Mouse (Mus musculus): Measurements from ENCODE around the gene Ncmap. TPM values are rescaled to one million over a fixed set of nuclear protein-coding genes. Genes with fewer than 3 reads are reported as not detected.
"Not testable (repeated sequence)": the region's sequence is repeated elsewhere in the genome, so short reads cannot be mapped to it uniquely, and the experiment has no call there.

Ncmap gene
- polyA plus RNA-seq, 1 experiment from 2014 or later = 1.5 TPM

- Histone ChIP-seq H3K9ac (ENCODE audit: low read depth, low read length) (no peak overlapping the region), H3K4me1 (ENCODE audit: control insufficient read depth, insufficient read depth, low read length) (no peaks in the 10 kb centered on the region), H3K27me3 (ENCODE audit: control insufficient read depth, insufficient read depth, low read length) (no peaks in the 10 kb centered on the region), H3K27ac (ENCODE audit: low read depth, low read length) (no peak overlapping the region), H3K4me3 (ENCODE audit: low read depth, low read length) (no peak overlapping the region), H3K9me3 (replicated peaks; ENCODE audit: control insufficient read depth, low read length) (0 out of 2 replicates have a peak, but pooled peaks cover 2% of the 10 kb centered on the region), H3K36me3 (ENCODE audit: control insufficient read depth, insufficient read depth, low read length) (no peaks in the 10 kb centered on the region), H3K4me2 (no peak overlapping the region)
- ATAC-seq (replicated peaks; ENCODE audit: insufficient number of reproducible peaks, low FRiP score, low TSS enrichment) = no peak
- WGBS (ENCODE audit: insufficient replicate concordance) = 76% methylated on average over 5 of the region's 5 CpGs
Observed at GRCm38 (mm10) chr4:135373299-135373698, 24.7 kb downstream of the Ncmap start.

DNA sequence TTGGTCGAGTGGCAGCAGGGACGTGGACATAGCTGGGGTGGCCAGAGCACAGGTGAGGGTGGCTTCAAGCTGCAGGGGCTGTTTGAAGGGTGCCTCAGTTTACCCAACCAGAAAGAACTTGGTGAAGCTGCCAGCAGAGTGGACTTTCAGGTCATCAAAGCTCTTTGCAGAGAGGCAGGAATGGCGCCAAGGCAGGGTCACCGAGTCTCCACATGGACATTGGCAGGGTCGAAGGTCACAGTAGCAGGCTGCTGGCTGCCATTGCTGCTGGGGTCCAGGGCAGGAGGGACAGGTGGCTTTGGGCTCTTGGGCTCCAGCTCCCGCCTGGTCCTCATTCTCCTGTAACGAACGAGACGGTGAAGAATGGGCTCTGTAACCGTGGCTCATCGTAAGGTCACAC lies 27.7 kb downstream of the Ncmap start:
- Histone ChIP-seq H3K27me3 (ENCODE audit: control insufficient read depth, insufficient read depth, low read length) (no peaks in the 10 kb centered on the region), H3K4me1 (ENCODE audit: control insufficient read depth, insufficient read depth, low read length) (no peaks in the 10 kb centered on the region), H3K9ac (ENCODE audit: low read depth, low read length) (no peak overlapping the region), H3K4me3 (ENCODE audit: low read depth, low read length) (no peak overlapping the region), H3K36me3 (ENCODE audit: control insufficient read depth, insufficient read depth, low read length) (no peaks in the 10 kb centered on the region), H3K4me2 (no peak overlapping the region), H3K9me3 (replicated peaks; ENCODE audit: control insufficient read depth, low read length) (0 out of 2 replicates have a peak, but pooled peaks cover under 1% of the 10 kb centered on the region), H3K27ac (ENCODE audit: low read depth, low read length) (no peak overlapping the region)
- ATAC-seq (replicated peaks; ENCODE audit: insufficient number of reproducible peaks, low FRiP score, low TSS enrichment) = no peak
- 82% methylated on average over 11 of the region's 11 CpGs for WGBS (ENCODE audit: insufficient replicate concordance)

DNA sequence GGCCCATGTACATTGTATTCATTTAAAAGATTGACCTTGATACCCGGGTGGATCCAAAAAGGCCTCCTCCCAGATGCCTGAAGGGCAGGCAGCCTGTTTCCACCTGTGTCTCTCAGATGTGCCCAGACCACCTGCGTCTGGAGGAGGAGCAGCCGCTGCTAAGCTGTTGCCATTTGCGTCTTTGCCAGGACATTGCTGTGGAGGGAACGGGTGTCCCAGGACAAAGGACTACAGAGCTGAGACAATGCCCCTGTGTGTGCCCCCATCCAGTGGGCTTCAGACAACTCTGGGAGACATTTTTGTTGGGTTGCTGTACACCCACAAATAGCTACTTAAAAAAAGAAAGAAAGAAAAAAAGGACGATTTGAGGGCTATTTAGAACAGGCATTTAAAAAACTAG lies 35.2 kb downstream of the Ncmap start:
- Histone ChIP-seq H3K4me1 (ENCODE audit: control insufficient read depth, insufficient read depth, low read length) (0 out of 2 replicates have a peak, but pooled peaks cover 2% of the 10 kb centered on the region), H3K9me3 (replicated peaks; ENCODE audit: control insufficient read depth, low read length) (no peaks in the 10 kb centered on the region), H3K4me3 (ENCODE audit: low read depth, low read length) (no peak overlapping the region), H3K9ac (ENCODE audit: low read depth, low read length) (no peak overlapping the region), H3K27me3 (ENCODE audit: control insufficient read depth, insufficient read depth, low read length) (no peaks in the 10 kb centered on the region), H3K36me3 (ENCODE audit: control insufficient read depth, insufficient read depth, low read length) (no peaks in the 10 kb centered on the region), H3K27ac (ENCODE audit: low read depth, low read length) (no peak overlapping the region), H3K4me2 (no peak overlapping the region)
- ATAC-seq (replicated peaks; ENCODE audit: insufficient number of reproducible peaks, low FRiP score, low TSS enrichment) = no peak
- WGBS (ENCODE audit: insufficient replicate concordance) = 31% methylated on average over 6 of the region's 6 CpGs

- no peaks in the 10 kb centered on the region for H3K9me3 ChIP-seq (replicated peaks; ENCODE audit: control insufficient read depth, low read length)
- H3K27ac ChIP-seq (ENCODE audit: low read depth, low read length) = no peak overlapping the region
- peaks cover 4% of the 10 kb centered on the region; the same call in 1 of the 2 replicates for H3K27me3 ChIP-seq (ENCODE audit: control insufficient read depth, insufficient read depth, low read length)
- no peak overlapping the region for H3K4me2 ChIP-seq
- H3K4me1 ChIP-seq (ENCODE audit: control insufficient read depth, insufficient read depth, low read length) = 0 out of 2 replicates have a peak, but pooled peaks cover 2% of the 10 kb centered on the region
- no peak overlapping the region for H3K4me3 ChIP-seq (ENCODE audit: low read depth, low read length)
- H3K9ac ChIP-seq (ENCODE audit: low read depth, low read length) = no peak overlapping the region
- no peaks in the 10 kb centered on the region for H3K36me3 ChIP-seq (ENCODE audit: control insufficient read depth, insufficient read depth, low read length)
- 86% methylated on average over 12 of the region's 12 CpGs for WGBS (ENCODE audit: insufficient replicate concordance)
- ATAC-seq (replicated peaks; ENCODE audit: insufficient number of reproducible peaks, low FRiP score, low TSS enrichment) = no peak
Observed at GRCm38 (mm10) chr4:135361722-135362121, 36.3 kb downstream of the Ncmap start.

DNA sequence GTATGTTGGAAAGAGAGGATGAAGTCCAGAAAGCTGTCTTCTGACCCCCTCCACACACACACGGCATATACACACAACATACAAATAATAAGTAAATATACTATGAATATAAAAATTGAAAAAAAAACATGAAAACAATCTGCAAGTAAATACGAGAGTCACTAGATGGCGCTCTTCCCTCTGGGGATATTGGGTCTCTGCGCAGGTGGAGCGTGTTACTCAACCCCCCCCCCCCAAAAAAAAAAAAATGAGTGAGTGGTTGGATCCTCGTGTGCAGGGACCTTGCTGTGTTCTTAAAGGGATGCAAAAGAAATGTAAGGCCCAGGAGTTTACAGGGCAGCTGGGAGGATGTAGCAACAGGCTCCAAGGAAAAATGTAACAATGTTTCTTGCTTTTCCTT lies 39.3 kb downstream of the Ncmap start:
- Histone ChIP-seq H3K36me3 (ENCODE audit: control insufficient read depth, insufficient read depth, low read length) (no peaks in the 10 kb centered on the region), H3K9ac (ENCODE audit: low read depth, low read length) (no peak overlapping the region), H3K4me2 (no peak overlapping the region), H3K4me3 (ENCODE audit: low read depth, low read length) (no peak overlapping the region), H3K27ac (ENCODE audit: low read depth, low read length) (no peak overlapping the region), H3K9me3 (replicated peaks; ENCODE audit: control insufficient read depth, low read length) (no peaks in the 10 kb centered on the region), H3K27me3 (ENCODE audit: control insufficient read depth, insufficient read depth, low read length) (peaks cover 6% of the 10 kb centered on the region; the same call in 1 of the 2 replicates), H3K4me1 (ENCODE audit: control insufficient read depth, insufficient read depth, low read length) (peaks cover 9% of the 10 kb centered on the region; the same call in 1 of the 2 replicates)
- 1% methylated on average over 6 of the region's 6 CpGs for WGBS (ENCODE audit: insufficient replicate concordance)
- no peak for ATAC-seq (replicated peaks; ENCODE audit: insufficient number of reproducible peaks, low FRiP score, low TSS enrichment)

- Histone ChIP-seq H3K9me3 (replicated peaks; ENCODE audit: control insufficient read depth, low read length) (no peaks in the 10 kb centered on the region), H3K27ac (ENCODE audit: low read depth, low read length) (no peak overlapping the region), H3K4me3 (ENCODE audit: low read depth, low read length) (no peak overlapping the region), H3K9ac (ENCODE audit: low read depth, low read length) (no peak overlapping the region), H3K36me3 (ENCODE audit: control insufficient read depth, insufficient read depth, low read length) (no peaks in the 10 kb centered on the region; the same call in 1 of the 2 replicates), H3K4me2 (no peak overlapping the region), H3K27me3 (ENCODE audit: control insufficient read depth, insufficient read depth, low read length) (peaks cover 6% of the 10 kb centered on the region; the same call in 1 of the 2 replicates), H3K4me1 (ENCODE audit: control insufficient read depth, insufficient read depth, low read length) (peaks cover 9% of the 10 kb centered on the region; the same call in 1 of the 2 replicates)
- 77% methylated on average over 12 of the region's 12 CpGs for WGBS (ENCODE audit: insufficient replicate concordance)
- ATAC-seq (replicated peaks; ENCODE audit: insufficient number of reproducible peaks, low FRiP score, low TSS enrichment) = no peak
Observed at GRCm38 (mm10) chr4:135357221-135357920, 40.7 kb downstream of the Ncmap start.

GRCm38 (mm10) chr4:135355886-135356550 lies 42.0 kb downstream of the Ncmap start:
- 68% methylated on average over 9 of the region's 9 CpGs for WGBS (ENCODE audit: insufficient replicate concordance)
- no peak overlapping the region for H3K27ac ChIP-seq (ENCODE audit: low read depth, low read length)

GRCm38 (mm10) chr4:135354751-135355150 lies 43.3 kb downstream of the Ncmap start:
- Histone ChIP-seq H3K27ac (ENCODE audit: low read depth, low read length) (peak overlapping the region; percentile 99), H3K4me2 (peak overlapping the region; percentile 84; the same call in 1 of the 2 replicates)
- not testable (repeated sequence) for H3K36me3 ChIP-seq (ENCODE audit: control insufficient read depth, insufficient read depth, low read length); H3K27me3 ChIP-seq (ENCODE audit: control insufficient read depth, insufficient read depth, low read length); H3K9ac ChIP-seq (ENCODE audit: low read depth, low read length); H3K4me1 ChIP-seq (ENCODE audit: control insufficient read depth, insufficient read depth, low read length); H3K4me3 ChIP-seq (ENCODE audit: low read depth, low read length); ATAC-seq (replicated peaks; ENCODE audit: insufficient number of reproducible peaks, low FRiP score, low TSS enrichment); H3K9me3 ChIP-seq (replicated peaks; ENCODE audit: control insufficient read depth, low read length)

More at GRCm38 (mm10) chr4:135355886-135356550, 42.0 kb downstream of the Ncmap start:
- ATAC-seq (replicated peaks; ENCODE audit: insufficient number of reproducible peaks, low FRiP score, low TSS enrichment) = no peak
- Histone ChIP-seq H3K4me2 (no peak overlapping the region), H3K36me3 (ENCODE audit: control insufficient read depth, insufficient read depth, low read length) (no peaks in the 10 kb centered on the region; the same call in 1 of the 2 replicates), H3K9ac (ENCODE audit: low read depth, low read length) (no peak overlapping the region), H3K4me3 (ENCODE audit: low read depth, low read length) (no peak overlapping the region), H3K27me3 (ENCODE audit: control insufficient read depth, insufficient read depth, low read length) (peaks cover 6% of the 10 kb centered on the region; the same call in 1 of the 2 replicates), H3K4me1 (ENCODE audit: control insufficient read depth, insufficient read depth, low read length) (peaks cover 11% of the 10 kb centered on the region; the same call in 1 of the 2 replicates), H3K9me3 (replicated peaks; ENCODE audit: control insufficient read depth, low read length) (no peaks in the 10 kb centered on the region)

All from heart, embryonic 11.5 days (tissue).